ENCODE assay signal across 26 mouse cellular contexts in genomic region chr9:77488611-77489010, GRCm38 (mm10). TPM values are rescaled to one million over a fixed set of nuclear protein-coding genes. Genes with fewer than 3 reads are reported as not detected.
A peak's percentile ranks its signal among the peaks of the same experiment; 100 is the strongest.
DNase-seq lines count a peak whose midpoint lies in the region; ATAC-seq and TF ChIP-seq lines count a peak whose summit lies in the region.
"Had no signal": no experiment of that assay in that cellular context is flagged by ENCODE, and none has a peak within 500 bp of the region (broad histone marks: within the 10 kb centered on the region; RNA-seq: fewer than 3 reads in every experiment).

No protein-coding gene starts in this region.

- H3K36me3 ChIP-seq in forebrain, embryonic 11.5 days (ENCODE audit: control insufficient read depth, insufficient read depth, low read length), result no peaks in the 10 kb centered on the region
- no peaks in the 10 kb centered on the region for H3K36me3 ChIP-seq in forebrain, embryonic 15.5 days
- no peaks in the 10 kb centered on the region for H3K36me3 ChIP-seq in stomach, postnatal 0 days (ENCODE audit: control insufficient read depth, insufficient read depth, low read length)
- H3K36me3 ChIP-seq: embryonic facial prominence, embryonic 13.5 days; embryonic facial prominence, embryonic 15.5 days had no signal

- H3K4me3 ChIP-seq in forebrain, embryonic 11.5 days (ENCODE audit: low read depth, low read length), result no peak overlapping the region
- no peak overlapping the region for H3K4me3 ChIP-seq in forebrain, embryonic 15.5 days
- H3K4me3 ChIP-seq in stomach, postnatal 0 days (ENCODE audit: low read depth, low read length), result no peak overlapping the region
- H3K4me3 ChIP-seq: embryonic facial prominence, embryonic 13.5 days; embryonic facial prominence, embryonic 15.5 days; erythroblast, embryonic 14.5 days; forebrain, embryonic 10.5 days; forebrain, embryonic 13.5 days had no signal

- no peaks in the 10 kb centered on the region for H3K27me3 ChIP-seq in forebrain, embryonic 11.5 days (ENCODE audit: control insufficient read depth, insufficient read depth, low read length)
- no peaks in the 10 kb centered on the region for H3K27me3 ChIP-seq in forebrain, embryonic 15.5 days
- no peaks in the 10 kb centered on the region for H3K27me3 ChIP-seq in stomach, postnatal 0 days (ENCODE audit: control insufficient read depth, insufficient read depth, low read length)
- H3K27me3 ChIP-seq: CH12.LX; embryonic facial prominence, embryonic 13.5 days; embryonic facial prominence, embryonic 15.5 days; forebrain, embryonic 13.5 days had no signal

- WGBS in forebrain, embryonic 11.5 days, result 95% methylated on average over 11 of the region's 11 CpGs
- WGBS in forebrain, embryonic 15.5 days, result 90% methylated on average over 11 of the region's 11 CpGs
- WGBS in stomach, postnatal 0 days, result 66% methylated on average over 11 of the region's 11 CpGs

- no peak for TF ChIP-seq CTCF in stomach, postnatal 0 days (IDR thresholded peaks at IDR 0.05; ENCODE audit: low read depth)

- DNase-seq in forebrain, embryonic 11.5 days (ENCODE audit: low spot score), result peak; percentile 45
- peak; percentile 91 for DNase-seq in heart, adult 11 months
- DNase-seq in heart, adult 9 months (ENCODE audit: low spot score in 2 of 2), result no peak
- peak; percentile 21 for DNase-seq in ES-CJ7 (ENCODE audit: low read depth, low spot score)
- DNase-seq in stomach, postnatal 0 days (ENCODE audit: low spot score), result peak; percentile 57
- DNase-seq in layer of hippocampus, adult 9-10 months (ENCODE audit: low spot score), result no peak
- DNase-seq: adrenal gland, adult 8-10 months; adrenal gland, postnatal 14 days; adrenal gland, postnatal 36 days; B cell, adult 2 months; cerebellum, adult 11-12 months; cerebellum, adult 2 months; cerebellum, adult 9-10 months; cerebellum, postnatal 10 days; cerebellum, postnatal 25 days; embryo, embryonic 11 days had no signal

- H3K9ac ChIP-seq in forebrain, embryonic 11.5 days (ENCODE audit: low read length), result no peak overlapping the region
- H3K9ac ChIP-seq in forebrain, embryonic 15.5 days (replicated peaks), result no peak overlapping the region
- H3K9ac ChIP-seq in stomach, postnatal 0 days (ENCODE audit: low read length), result no peak overlapping the region
- H3K9ac ChIP-seq: embryonic facial prominence, embryonic 13.5 days; embryonic facial prominence, embryonic 15.5 days; forebrain, embryonic 13.5 days had no signal

- TF ChIP-seq EP300 in stomach, postnatal 0 days (optimal IDR thresholded peaks at IDR 0.05), result no peak

- no peak overlapping the region for H3K27ac ChIP-seq in forebrain, embryonic 11.5 days (ENCODE audit: low read depth, low read length)
- no peak overlapping the region for H3K27ac ChIP-seq in forebrain, embryonic 15.5 days (replicated peaks)
- no peak overlapping the region for H3K27ac ChIP-seq in stomach, postnatal 0 days (replicated peaks)
- H3K27ac ChIP-seq: embryonic facial prominence, embryonic 13.5 days; embryonic facial prominence, embryonic 15.5 days; forebrain, embryonic 10.5 days; forebrain, embryonic 13.5 days had no signal

- H3K4me1 ChIP-seq in forebrain, embryonic 11.5 days (replicated peaks; ENCODE audit: control insufficient read depth, insufficient read depth, low read length), result 0 out of 2 replicates have a peak, but pooled peaks cover 2% of the 10 kb centered on the region
- H3K4me1 ChIP-seq in forebrain, embryonic 15.5 days, result peaks cover 6% of the 10 kb centered on the region; the same call in 1 of the 2 replicates
- H3K4me1 ChIP-seq in stomach, postnatal 0 days (replicated peaks; ENCODE audit: control insufficient read depth, insufficient read depth), result 0 out of 2 replicates have a peak, but pooled peaks cover 3% of the 10 kb centered on the region
- H3K4me1 ChIP-seq: embryonic facial prominence, embryonic 13.5 days; embryonic facial prominence, embryonic 15.5 days had no signal

- no peak for ATAC-seq in forebrain, embryonic 11.5 days (replicated peaks; ENCODE audit: low FRiP score)
- ATAC-seq in forebrain, embryonic 15.5 days (replicated peaks), result no peak
- ATAC-seq in stomach, postnatal 0 days (ENCODE audit: low FRiP score, low TSS enrichment), result no peak
- ATAC-seq: activated CD4-positive, CD25-positive, alpha-beta regulatory T cell, adult 4 months; CD4-positive, CD25-positive, alpha-beta regulatory T cell, adult 4 months; forebrain, embryonic 13.5 days; forebrain, embryonic 16.5 days had no signal

- H3K4me2 ChIP-seq in forebrain, embryonic 11.5 days (ENCODE audit: low read depth, low read length, severe bottlenecking), result no peak overlapping the region
- no peak overlapping the region for H3K4me2 ChIP-seq in forebrain, embryonic 15.5 days (replicated peaks)
- H3K4me2 ChIP-seq in stomach, postnatal 0 days (replicated peaks; ENCODE audit: low read depth), result no peak overlapping the region
- H3K4me2 ChIP-seq: embryonic facial prominence, embryonic 13.5 days; embryonic facial prominence, embryonic 15.5 days; forebrain, embryonic 13.5 days had no signal

- no peaks in the 10 kb centered on the region for H3K9me3 ChIP-seq in forebrain, embryonic 11.5 days (ENCODE audit: control insufficient read depth, low read length)
- H3K9me3 ChIP-seq in forebrain, embryonic 15.5 days, result no peaks in the 10 kb centered on the region
- no peaks in the 10 kb centered on the region for H3K9me3 ChIP-seq in stomach, postnatal 0 days (ENCODE audit: control insufficient read depth, low read length)
- H3K9me3 ChIP-seq: embryonic facial prominence, embryonic 13.5 days; embryonic facial prominence, embryonic 15.5 days; forebrain, embryonic 10.5 days; forebrain, embryonic 13.5 days had no signal

RNA-seq across cellular contexts. Expression of gene Lrrc1, which starts 56.1 kb away (rescaled TPM):
- 20.8 and 22.9 TPM in 2 replicates for polyA plus RNA-seq in forebrain, embryonic 11.5 days (2014; fragmentation: Nextera tagmentation; extraction: Ambion mirVana)
- polyA plus RNA-seq in forebrain, embryonic 15.5 days (2015; fragmentation: Nextera tagmentation; extraction: Ambion mirVana), result 8.4 and 9.4 TPM in 2 replicates
- polyA plus RNA-seq in stomach, postnatal 0 days (2015; fragmentation: Nextera tagmentation; extraction: Ambion mirVana), result 14.9 and 16.2 TPM in 2 replicates

Comparison
In these comparisons a context has a peak if more than half of its experiments do, and no peak if none do; other contexts are left out.
1. DNase-seq: peak in forebrain, embryonic 11.5 days (single experiment), heart, adult 11 months (single experiment), ES-CJ7 (single experiment) and stomach, postnatal 0 days (single experiment); none in heart, adult 9 months (0 of 2) and layer of hippocampus, adult 9-10 months (single experiment).